Mouse (Mus musculus) lung, postnatal 0 days (tissue): Measurements from ENCODE around the gene Rab11a.

Experiments
- CTCF ChIP-seq: IDR thresholded peaks from 2 replicates; pipeline ENCODE4 v1.5.1; 2016; ENCODE audit warnings: antibody characterized with exemption, mild to moderate bottlenecking
- EP300 ChIP-seq: IDR thresholded peaks from 2 replicates; pipeline ENCODE4 v1.6.1; 2016; ENCODE audit warnings: antibody characterized with exemption, mild to moderate bottlenecking, control low read depth

GRCm38 (mm10) chr9:64731029-64731560, 6.5 kb downstream of the Rab11a start:
- TF ChIP-seq CTCF (no peak), EP300 (no peak)
